Mouse (Mus musculus) MEL (cell line): ENCODE measurements around the gene Lgr5. TPM values are rescaled to one million over a fixed set of nuclear protein-coding genes. Genes with fewer than 3 reads are reported as not detected.

Experiments used
- DNase-seq: peaks from one replicate; pipeline ENCODE4 v3.0.0; 2011; ENCODE audit warnings: low read depth, low spot score
- H3K27ac ChIP-seq: 2 replicates; pipeline ENCODE4 v1.5.1; 2012; ENCODE audit warnings: low read depth, mild to moderate bottlenecking, control low read depth, low read length, moderate library complexity; ENCODE audit not compliant: control insufficient read depth
- H3K27me3 ChIP-seq, 2 experiments: fragments of 150-350 bp in 1 of 2; sonication (generic) in 1 of 2; 2 replicates each; pipeline ENCODE4 v1.6.1; 2012; ENCODE audit warnings: low read length in 2 of 2, mild to moderate bottlenecking in 2 of 2, improper control_type of control experiment in 1 of 2, moderate library complexity in 1 of 2; ENCODE audit not compliant: insufficient read depth in 2 of 2, control insufficient read depth in 1 of 2
- H3K36me3 ChIP-seq, 2 experiments: 2 replicates each; pipeline ENCODE4 v1.6.1; 2012 to 2014; ENCODE audit warnings: low read length in 2 of 2, improper control_type of control experiment in 1 of 2, inconsistent platforms in 1 of 2, mild to moderate bottlenecking in 1 of 2; ENCODE audit not compliant: insufficient read depth in 2 of 2, control insufficient read depth in 1 of 2
- H3K4me1 ChIP-seq, 2 experiments: fragments of 150-350 bp in 1 of 2; sonication (generic) in 1 of 2; 2 replicates each; pipeline ENCODE4 v1.6.1; 2012; ENCODE audit warnings: low read length in 2 of 2, improper control_type of control experiment in 1 of 2, mild to moderate bottlenecking in 1 of 2; ENCODE audit not compliant: insufficient read depth in 2 of 2, control insufficient read depth in 1 of 2
- H3K4me3 ChIP-seq, 2 experiments: fragments of 150-350 bp in 1 of 2; sonication (generic) in 1 of 2; 2 replicates each; pipeline ENCODE4 v1.5.1; 2012; ENCODE audit warnings: low read depth in 2 of 2, low read length in 2 of 2, mild to moderate bottlenecking in 2 of 2, moderate library complexity in 2 of 2, control low read depth in 1 of 2, improper control_type of control experiment in 1 of 2; ENCODE audit not compliant: control insufficient read depth in 1 of 2, insufficient read depth in 1 of 2
- H3K79me2 ChIP-seq: 2 replicates; pipeline ENCODE4 v1.6.1; 2012; ENCODE audit warnings: mild to moderate bottlenecking, low read length, moderate library complexity; ENCODE audit not compliant: control insufficient read depth, poor library complexity, insufficient read depth
- H3K9ac ChIP-seq: 2 replicates; pipeline ENCODE4 v1.6.1; 2012; ENCODE audit warnings: low read depth, mild to moderate bottlenecking, control low read depth, low read length, moderate library complexity; ENCODE audit not compliant: control insufficient read depth, poor library complexity, severe bottlenecking
- H3K9me3 ChIP-seq: fragments of 150-350 bp; sonication (generic); replicated peaks from 2 replicates; pipeline ENCODE4 v1.6.1; 2012; ENCODE audit warnings: mild to moderate bottlenecking, low read length, improper control_type of control experiment, moderate library complexity; ENCODE audit not compliant: insufficient read depth
- E2F4 ChIP-seq: IDR thresholded peaks from 2 replicates; pipeline ENCODE4 v1.6.1; 2011; ENCODE audit warnings: low read depth, low read length, improper control_type of control experiment, borderline replicate concordance
- EP300 ChIP-seq, 2 experiments: IDR thresholded peaks; 2 replicates each; pipeline ENCODE4 v1.6.1; 2011; ENCODE audit warnings: improper control_type of control experiment in 2 of 2, low read length in 2 of 2, low read depth in 1 of 2, mild to moderate bottlenecking in 1 of 2
- ETS1 ChIP-seq: IDR thresholded peaks from 2 replicates; pipeline ENCODE4 v1.6.1; 2012; ENCODE audit warnings: low read depth, mild to moderate bottlenecking, inconsistent platforms, low read length, improper control_type of control experiment, moderate library complexity
- GABPA ChIP-seq: IDR thresholded peaks from 2 replicates; pipeline ENCODE4 v1.6.1; 2012; ENCODE audit warnings: low read depth, mild to moderate bottlenecking, inconsistent platforms, low read length, improper control_type of control experiment, moderate library complexity
- MAFK ChIP-seq: IDR thresholded peaks from 2 replicates; pipeline ENCODE4 v1.6.1; 2011; ENCODE audit warnings: low read depth, mild to moderate bottlenecking, low read length, improper control_type of control experiment, borderline replicate concordance
- MXI1 ChIP-seq: IDR thresholded peaks from 2 replicates; pipeline ENCODE4 v1.6.1; 2011; ENCODE audit warnings: mild to moderate bottlenecking, low read depth, low read length, improper control_type of control experiment
- MYB ChIP-seq: IDR thresholded peaks from 2 replicates; pipeline ENCODE4 v1.6.1; 2011; ENCODE audit warnings: mild to moderate bottlenecking, low read depth, low read length, improper control_type of control experiment
- NRF1 ChIP-seq: IDR thresholded peaks from 2 replicates; pipeline ENCODE4 v1.6.1; 2014; ENCODE audit warnings: low read depth, mild to moderate bottlenecking, inconsistent platforms, low read length, improper control_type of control experiment, moderate library complexity; ENCODE audit not compliant: poor library complexity, insufficient read depth, severe bottlenecking
- POLR2AphosphoS5 ChIP-seq: IDR thresholded peaks from 2 replicates; pipeline ENCODE4 v1.6.1; 2012; ENCODE audit warnings: low read depth, borderline replicate concordance, mild to moderate bottlenecking, inconsistent platforms, low read length, moderate library complexity, mixed read lengths
- RAD21 ChIP-seq: IDR thresholded peaks from 2 replicates; pipeline ENCODE4 v1.6.1; 2011; ENCODE audit warnings: mild to moderate bottlenecking, low read depth, low read length, improper control_type of control experiment
- RCOR1 ChIP-seq: IDR thresholded peaks from 2 replicates; pipeline ENCODE4 v1.6.1; 2012; ENCODE audit warnings: low read depth, mild to moderate bottlenecking, inconsistent platforms, low read length, improper control_type of control experiment
- SIN3A ChIP-seq: IDR thresholded peaks from 2 replicates; pipeline ENCODE4 v1.6.1; 2012; ENCODE audit warnings: low read length, improper control_type of control experiment, inconsistent platforms
- TAL1 ChIP-seq: IDR thresholded peaks from 2 replicates; pipeline ENCODE4 v1.6.1; 2012; ENCODE audit warnings: mild to moderate bottlenecking, inconsistent platforms, low read length, moderate library complexity, mixed read lengths
- TCF12 ChIP-seq: IDR thresholded peaks from 2 replicates; pipeline ENCODE4 v1.6.1; 2014; ENCODE audit warnings: low read depth, mild to moderate bottlenecking, inconsistent platforms, low read length, improper control_type of control experiment, moderate library complexity
- UBTF ChIP-seq: IDR thresholded peaks from 2 replicates; pipeline ENCODE4 v1.6.1; 2012; ENCODE audit warnings: low read depth, mild to moderate bottlenecking, inconsistent platforms, low read length, improper control_type of control experiment, moderate library complexity, borderline replicate concordance; ENCODE audit not compliant: insufficient read depth
- USF1 ChIP-seq: IDR thresholded peaks from 2 replicates; pipeline ENCODE4 v1.6.1; 2014; ENCODE audit warnings: low read depth, mild to moderate bottlenecking, inconsistent platforms, low read length, improper control_type of control experiment, moderate library complexity
- ZC3H11A ChIP-seq: IDR thresholded peaks from 2 replicates; pipeline ENCODE4 v1.6.1; 2012; ENCODE audit warnings: low read depth, mild to moderate bottlenecking, inconsistent platforms, low read length, improper control_type of control experiment
- ZNF384 ChIP-seq: IDR thresholded peaks from 2 replicates; pipeline ENCODE4 v1.6.1; 2012; ENCODE audit warnings: low read depth, mild to moderate bottlenecking, inconsistent platforms, low read length, improper control_type of control experiment
- polyA plus RNA-seq, 2 experiments: library from polyadenylated mRNA; stranded (reverse) in 1 of 2; unstranded in 1 of 2; fragments of >175 nt in 1 of 2; fragments of >200 nt in 1 of 2; gene quantifications; 2 replicates each; pipeline versions ENCODE4 v1.2.1 to v1.2.4; 2012; ENCODE audit warnings: low replicate concordance in 2 of 2, low read depth in 1 of 2; ENCODE audit not compliant: insufficient read length in 2 of 2, insufficient read depth in 1 of 2, missing spikeins in 1 of 2
- total RNA-seq: library from RNA; depleted of rRNA; stranded (reverse); fragments of 300-350 nt; gene quantifications from 2 replicates; pipeline ENCODE4 v1.2.3, GENCODE M21; 2012

Lgr5 gene
- total and polyA plus RNA-seq, 3 experiments = not detected

GRCm38 (mm10) chr10:115521081-115521451 is 66.5 kb downstream of the Lgr5 start:
- Histone ChIP-seq H3K9ac (no peak overlapping the region), H3K36me3 (no peaks in the 10 kb centered on the region), H3K9me3 (no peaks in the 10 kb centered on the region), H3K79me2 (no peaks in the 10 kb centered on the region), H3K4me1 (no peaks in the 10 kb centered on the region), H3K27ac (no peak overlapping the region), H3K4me3 (no peak overlapping the region), H3K27me3 (no peaks in the 10 kb centered on the region)
- no peak for DNase-seq
- TF ChIP-seq USF1 (no peak), MAFK (no peak), E2F4 (no peak), RCOR1 (no peak)

GRCm38 (mm10) chr10:115520200-115521080 is 67.1 kb downstream of the Lgr5 start:
- TF ChIP-seq POLR2AphosphoS5 = no peak
- no peak for TF ChIP-seq TAL1
- no peak for TF ChIP-seq MYB
- no peak for TF ChIP-seq RAD21
- no peak for TF ChIP-seq UBTF
- TF ChIP-seq ZC3H11A = no peak
- no peak for TF ChIP-seq ETS1
- no peak for TF ChIP-seq GABPA
- no peak for TF ChIP-seq NRF1
- TF ChIP-seq MAFK = no peak
- TF ChIP-seq ZNF384 = no peak
- TF ChIP-seq SIN3A = no peak
- TF ChIP-seq MXI1 = no peak
- no peak for TF ChIP-seq EP300 (IDR thresholded peaks at IDR 0.05; ENCODE audit: low read depth in 1 of 2, low read length in 2 of 2)
- no peak for TF ChIP-seq TCF12
- Histone ChIP-seq H3K9me3 (no peaks in the 10 kb centered on the region), H3K4me1 (no peaks in the 10 kb centered on the region), H3K27ac (no peak overlapping the region), H3K27me3 (no peaks in the 10 kb centered on the region), H3K36me3 (no peaks in the 10 kb centered on the region), H3K9ac (no peak overlapping the region), H3K4me3 (no peak overlapping the region), H3K79me2 (no peaks in the 10 kb centered on the region)
- DNase-seq = no peak
